Mouse (Mus musculus): ENCODE data around the gene Mettl6. TPM values are rescaled to one million over a fixed set of nuclear protein-coding genes. Genes with fewer than 3 reads are reported as not detected.
A peak's percentile ranks its signal among the peaks of the same experiment; 100 is the strongest.

Mettl6 gene
- polyA plus RNA-seq, 1 experiment from 2014 or later, result 55.2 TPM

- peak within 1 kb of the TSS; percentile 82 for H3K4me2 ChIP-seq (ENCODE audit: low read length)
- H3K27ac ChIP-seq (replicated peaks; ENCODE audit: low read depth, low read length), result peak within 1 kb of the TSS; percentile 85
- 1% methylated on average over 37 of the region's 37 CpGs for WGBS
- ATAC-seq (ENCODE audit: low FRiP score, low TSS enrichment), result peak; percentile 67
- H3K36me3 ChIP-seq (ENCODE audit: control insufficient read depth, insufficient read depth, low read length), result peaks cover 38% of the 10 kb centered on the region
- no peaks in the 10 kb centered on the region for H3K9me3 ChIP-seq (ENCODE audit: control insufficient read depth, low read length)
- H3K9ac ChIP-seq (replicated peaks; ENCODE audit: low read length), result peak within 1 kb of the TSS; percentile 84
- H3K4me1 ChIP-seq (ENCODE audit: control insufficient read depth, insufficient read depth, low read length), result peaks cover 21% of the 10 kb centered on the region
- DNase-seq, result no peak
- H3K4me3 ChIP-seq (replicated peaks; ENCODE audit: low read depth, low read length), result peak within 1 kb of the TSS; percentile 94
- no peaks in the 10 kb centered on the region for H3K27me3 ChIP-seq (ENCODE audit: control insufficient read depth, insufficient read depth, low read length)
These were observed 378 bp downstream of the Mettl6 start, which contains the start of gene Eaf1 for GRCm38 (mm10) chr14:31494349-31494974. Eaf1 (plus strand) TSS chr14:31494399.

DNA sequence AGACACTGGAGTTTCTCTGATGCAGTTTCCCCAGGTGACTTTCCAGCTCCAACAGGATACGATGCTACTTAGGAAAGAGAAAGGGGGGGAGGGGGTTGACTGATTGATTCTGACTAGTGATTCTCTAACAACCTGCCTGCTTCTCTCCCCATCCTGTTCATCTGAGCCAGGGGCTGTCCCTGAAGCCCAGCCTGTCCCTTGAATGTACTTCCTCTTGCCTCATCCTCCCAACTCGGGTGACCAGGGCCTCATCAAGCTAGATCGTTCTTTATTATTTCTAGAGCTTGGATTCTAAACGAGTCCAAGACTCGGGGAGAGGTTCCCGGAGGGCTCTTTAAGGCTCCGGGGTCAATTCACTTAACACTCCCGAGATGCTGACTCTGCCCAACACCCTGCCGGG is 939 bp downstream of the Mettl6 start:
- ATAC-seq (ENCODE audit: low FRiP score, low TSS enrichment) (no peak), DNase-seq (no peak)
- Histone ChIP-seq H3K27me3 (ENCODE audit: control insufficient read depth, insufficient read depth, low read length) (no peaks in the 10 kb centered on the region), H3K4me3 (replicated peaks; ENCODE audit: low read depth, low read length) (peak overlapping the region; percentile 94), H3K9ac (replicated peaks; ENCODE audit: low read length) (peak overlapping the region; percentile 84), H3K4me1 (ENCODE audit: control insufficient read depth, insufficient read depth, low read length) (peaks cover 21% of the 10 kb centered on the region), H3K36me3 (ENCODE audit: control insufficient read depth, insufficient read depth, low read length) (peaks cover 38% of the 10 kb centered on the region), H3K9me3 (ENCODE audit: control insufficient read depth, low read length) (no peaks in the 10 kb centered on the region), H3K4me2 (ENCODE audit: low read length) (peak overlapping the region; percentile 82), H3K27ac (replicated peaks; ENCODE audit: low read depth, low read length) (no peak overlapping the region)
- WGBS, result 53% methylated on average over 9 of the region's 9 CpGs

DNA sequence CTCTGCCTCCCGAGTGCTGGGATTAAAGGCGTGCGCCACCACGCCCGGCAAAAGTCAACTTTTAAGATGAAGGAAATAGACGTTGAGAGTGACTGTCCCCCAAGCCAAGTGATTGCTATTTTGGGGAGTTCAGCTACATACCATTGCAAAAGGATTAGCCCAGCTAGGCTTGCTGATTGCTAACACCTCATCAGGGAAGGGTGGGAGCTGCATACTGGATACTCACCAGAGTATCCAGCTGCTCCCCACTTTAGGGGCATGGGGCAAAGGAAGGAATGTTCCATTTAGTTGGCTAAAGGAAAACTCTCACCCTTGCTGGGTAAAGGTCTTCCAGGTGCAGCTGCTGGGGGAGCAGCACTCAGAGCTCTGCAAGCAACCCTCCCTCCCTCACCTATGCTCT is 6.8 kb downstream of the Mettl6 start:
- ATAC-seq (ENCODE audit: low FRiP score, low TSS enrichment) (no peak), DNase-seq (no peak)
- Histone ChIP-seq H3K27me3 (ENCODE audit: control insufficient read depth, insufficient read depth, low read length) (no peaks in the 10 kb centered on the region), H3K4me2 (ENCODE audit: low read length) (no peak overlapping the region), H3K9me3 (ENCODE audit: control insufficient read depth, low read length) (no peaks in the 10 kb centered on the region), H3K9ac (replicated peaks; ENCODE audit: low read length) (no peak overlapping the region), H3K36me3 (ENCODE audit: control insufficient read depth, insufficient read depth, low read length) (peaks cover 82% of the 10 kb centered on the region), H3K4me3 (replicated peaks; ENCODE audit: low read depth, low read length) (no peak overlapping the region), H3K27ac (replicated peaks; ENCODE audit: low read depth, low read length) (no peak overlapping the region), H3K4me1 (ENCODE audit: control insufficient read depth, insufficient read depth, low read length) (no peaks in the 10 kb centered on the region)
- 97% methylated on average over 6 of the region's 6 CpGs for WGBS

DNA sequence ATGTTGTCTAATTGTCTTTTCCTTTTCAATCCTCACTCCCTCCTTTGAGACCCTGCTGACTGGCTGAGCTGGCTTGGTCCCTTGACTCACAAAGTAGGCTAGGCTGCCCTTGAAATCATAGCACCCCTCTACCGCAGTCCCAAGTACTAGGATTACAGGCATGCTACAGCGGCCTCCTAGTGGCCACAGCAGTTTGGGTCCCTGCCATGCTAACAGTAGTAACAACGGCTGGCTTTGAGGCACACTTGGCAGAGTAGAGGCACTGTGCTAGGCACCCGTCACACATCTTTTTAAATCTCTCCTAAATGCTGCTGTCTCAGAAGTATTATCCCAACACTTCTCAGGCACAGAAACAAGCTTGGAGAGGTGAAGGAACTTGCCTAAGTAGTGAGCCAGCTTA is 8.4 kb downstream of the Mettl6 start:
- DNase-seq (no peak), ATAC-seq (ENCODE audit: low FRiP score, low TSS enrichment) (no peak)
- H3K9ac ChIP-seq (replicated peaks; ENCODE audit: low read length), result no peak overlapping the region
- H3K27ac ChIP-seq (replicated peaks; ENCODE audit: low read depth, low read length), result no peak overlapping the region
- no peaks in the 10 kb centered on the region for H3K9me3 ChIP-seq (ENCODE audit: control insufficient read depth, low read length)
- H3K36me3 ChIP-seq (ENCODE audit: control insufficient read depth, insufficient read depth, low read length), result peaks cover 86% of the 10 kb centered on the region
- WGBS, result 88% methylated on average over 4 of the region's 4 CpGs
- no peak overlapping the region for H3K4me3 ChIP-seq (replicated peaks; ENCODE audit: low read depth, low read length)
- no peaks in the 10 kb centered on the region for H3K4me1 ChIP-seq (ENCODE audit: control insufficient read depth, insufficient read depth, low read length)
- H3K27me3 ChIP-seq (ENCODE audit: control insufficient read depth, insufficient read depth, low read length), result no peaks in the 10 kb centered on the region
- no peak overlapping the region for H3K4me2 ChIP-seq (ENCODE audit: low read length)

- H3K4me2 ChIP-seq (ENCODE audit: low read length), result no peak overlapping the region
- H3K4me3 ChIP-seq (replicated peaks; ENCODE audit: low read depth, low read length), result no peak overlapping the region
- 93% methylated on average over 5 of the region's 5 CpGs for WGBS
- H3K27ac ChIP-seq (replicated peaks; ENCODE audit: low read depth, low read length), result no peak overlapping the region
- H3K9ac ChIP-seq (replicated peaks; ENCODE audit: low read length), result no peak overlapping the region
- no peaks in the 10 kb centered on the region for H3K9me3 ChIP-seq (ENCODE audit: control insufficient read depth, low read length)
- H3K27me3 ChIP-seq (ENCODE audit: control insufficient read depth, insufficient read depth, low read length), result no peaks in the 10 kb centered on the region
- no peaks in the 10 kb centered on the region for H3K4me1 ChIP-seq (ENCODE audit: control insufficient read depth, insufficient read depth, low read length)
- H3K36me3 ChIP-seq (ENCODE audit: control insufficient read depth, insufficient read depth, low read length), result peaks cover 94% of the 10 kb centered on the region
- DNase-seq, result no peak
- ATAC-seq (ENCODE audit: low FRiP score, low TSS enrichment), result no peak
These were observed 12.4 kb downstream of the Mettl6 start for GRCm38 (mm10) chr14:31482417-31482816.

- Histone ChIP-seq H3K4me3 (replicated peaks; ENCODE audit: low read depth, low read length) (no peak overlapping the region), H3K9me3 (ENCODE audit: control insufficient read depth, low read length) (no peaks in the 10 kb centered on the region), H3K36me3 (ENCODE audit: control insufficient read depth, insufficient read depth, low read length) (peaks cover 6% of the 10 kb centered on the region), H3K9ac (replicated peaks; ENCODE audit: low read length) (no peak overlapping the region), H3K4me1 (ENCODE audit: control insufficient read depth, insufficient read depth, low read length) (no peaks in the 10 kb centered on the region), H3K4me2 (ENCODE audit: low read length) (no peak overlapping the region), H3K27me3 (ENCODE audit: control insufficient read depth, insufficient read depth, low read length) (no peaks in the 10 kb centered on the region), H3K27ac (replicated peaks; ENCODE audit: low read depth, low read length) (no peak overlapping the region)
- no peak for ATAC-seq (ENCODE audit: low FRiP score, low TSS enrichment)
- no peak for DNase-seq
- 85% methylated on average over 2 of the region's 2 CpGs for WGBS
These were observed 21.5 kb downstream of the Mettl6 start for GRCm38 (mm10) chr14:31473297-31473696.

DNA sequence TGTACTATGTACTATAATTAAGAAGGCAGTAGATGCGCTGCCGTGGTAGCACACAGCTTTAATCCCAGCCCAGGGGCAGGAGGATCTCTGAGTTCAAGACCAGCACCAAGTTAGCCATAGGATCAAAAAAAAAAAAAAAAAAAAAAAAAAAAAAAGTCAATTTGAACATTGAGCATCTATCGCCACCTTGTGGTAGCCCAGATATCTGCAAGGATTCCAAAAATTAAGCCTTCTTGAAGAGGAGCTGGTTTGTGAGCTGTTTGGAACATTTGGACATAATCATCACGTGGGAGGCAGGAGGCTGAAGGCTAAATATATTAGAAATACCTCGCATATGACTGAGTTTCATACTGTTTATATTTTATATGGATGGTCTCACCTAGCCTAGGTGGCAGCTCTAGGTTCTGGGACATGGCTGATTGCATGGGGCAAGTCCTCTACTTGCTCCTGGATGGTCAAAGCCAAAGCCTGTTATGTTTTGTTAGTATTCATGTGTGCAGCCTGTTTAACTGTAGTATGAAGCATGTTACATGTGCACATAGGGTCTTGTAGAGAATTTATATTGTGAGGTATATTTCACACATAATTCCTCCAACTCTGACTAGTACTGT is 22.3 kb downstream of the Mettl6 start:
- ATAC-seq (ENCODE audit: low FRiP score, low TSS enrichment) (no peak), DNase-seq (peak; percentile 89)
- H3K4me1 ChIP-seq (ENCODE audit: control insufficient read depth, insufficient read depth, low read length), result no peaks in the 10 kb centered on the region
- H3K27ac ChIP-seq (replicated peaks; ENCODE audit: low read depth, low read length), result no peak overlapping the region
- H3K9ac ChIP-seq (replicated peaks; ENCODE audit: low read length), result no peak overlapping the region
- no peaks in the 10 kb centered on the region for H3K9me3 ChIP-seq (ENCODE audit: control insufficient read depth, low read length)
- no peaks in the 10 kb centered on the region for H3K27me3 ChIP-seq (ENCODE audit: control insufficient read depth, insufficient read depth, low read length)
- WGBS, result 8% methylated on average over 5 of the region's 5 CpGs
- no peaks in the 10 kb centered on the region for H3K36me3 ChIP-seq (ENCODE audit: control insufficient read depth, insufficient read depth, low read length)
- no peak overlapping the region for H3K4me3 ChIP-seq (replicated peaks; ENCODE audit: low read depth, low read length)
- H3K4me2 ChIP-seq (ENCODE audit: low read length), result no peak overlapping the region

- Histone ChIP-seq H3K27ac (replicated peaks; ENCODE audit: low read depth, low read length) (no peak overlapping the region), H3K27me3 (ENCODE audit: control insufficient read depth, insufficient read depth, low read length) (no peaks in the 10 kb centered on the region), H3K9me3 (ENCODE audit: control insufficient read depth, low read length) (no peaks in the 10 kb centered on the region), H3K4me2 (ENCODE audit: low read length) (no peak overlapping the region), H3K36me3 (ENCODE audit: control insufficient read depth, insufficient read depth, low read length) (no peaks in the 10 kb centered on the region), H3K9ac (replicated peaks; ENCODE audit: low read length) (no peak overlapping the region), H3K4me3 (replicated peaks; ENCODE audit: low read depth, low read length) (no peak overlapping the region), H3K4me1 (ENCODE audit: control insufficient read depth, insufficient read depth, low read length) (no peaks in the 10 kb centered on the region)
- WGBS, result 57% methylated on average over 4 of the region's 4 CpGs
- ATAC-seq (ENCODE audit: low FRiP score, low TSS enrichment) (no peak), DNase-seq (no peak)
These were observed 25.1 kb downstream of the Mettl6 start for GRCm38 (mm10) chr14:31469711-31470110.

DNA sequence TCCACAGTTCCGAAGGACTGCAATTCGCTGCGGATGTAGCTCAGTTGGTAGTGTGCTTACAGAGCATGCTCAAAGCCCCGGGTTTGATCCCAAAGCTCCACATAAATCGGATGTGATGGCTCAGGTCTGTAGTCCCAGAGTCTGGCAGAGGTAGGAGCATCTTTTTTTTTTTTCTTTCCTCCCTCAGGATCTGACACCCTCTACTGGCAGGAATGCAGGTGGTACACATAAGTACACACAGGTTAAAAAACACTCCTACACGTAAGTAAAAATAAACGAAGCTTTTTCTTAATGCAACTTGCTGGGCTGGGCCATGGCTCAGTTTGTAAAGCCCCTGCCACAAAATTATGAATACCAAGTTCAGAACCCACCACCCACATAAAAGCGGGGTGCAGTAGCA is 30.7 kb downstream of the Mettl6 start:
- WGBS, result 53% methylated on average over 8 of the region's 8 CpGs
- H3K4me3 ChIP-seq (replicated peaks; ENCODE audit: low read depth, low read length), result no peak overlapping the region
- DNase-seq, result peak; percentile 26

More for the DNA sequence above, 30.7 kb downstream of the Mettl6 start:
- Histone ChIP-seq H3K4me2 (ENCODE audit: low read length) (no peak overlapping the region), H3K9me3 (ENCODE audit: control insufficient read depth, low read length) (no peaks in the 10 kb centered on the region), H3K27me3 (ENCODE audit: control insufficient read depth, insufficient read depth, low read length) (no peaks in the 10 kb centered on the region), H3K9ac (replicated peaks; ENCODE audit: low read length) (no peak overlapping the region), H3K4me1 (ENCODE audit: control insufficient read depth, insufficient read depth, low read length) (no peaks in the 10 kb centered on the region), H3K27ac (replicated peaks; ENCODE audit: low read depth, low read length) (no peak overlapping the region), H3K36me3 (ENCODE audit: control insufficient read depth, insufficient read depth, low read length) (no peaks in the 10 kb centered on the region)
- no peak for ATAC-seq (ENCODE audit: low FRiP score, low TSS enrichment)
